Mouse (Mus musculus): ENCODE data around the gene Ccdc157. TPM values are rescaled to one million over a fixed set of nuclear protein-coding genes. Genes with fewer than 3 reads are reported as not detected.

The Ccdc157 gene
- polyA plus RNA-seq, 2 experiments, result 0.32 to 0.97 TPM

DNA sequence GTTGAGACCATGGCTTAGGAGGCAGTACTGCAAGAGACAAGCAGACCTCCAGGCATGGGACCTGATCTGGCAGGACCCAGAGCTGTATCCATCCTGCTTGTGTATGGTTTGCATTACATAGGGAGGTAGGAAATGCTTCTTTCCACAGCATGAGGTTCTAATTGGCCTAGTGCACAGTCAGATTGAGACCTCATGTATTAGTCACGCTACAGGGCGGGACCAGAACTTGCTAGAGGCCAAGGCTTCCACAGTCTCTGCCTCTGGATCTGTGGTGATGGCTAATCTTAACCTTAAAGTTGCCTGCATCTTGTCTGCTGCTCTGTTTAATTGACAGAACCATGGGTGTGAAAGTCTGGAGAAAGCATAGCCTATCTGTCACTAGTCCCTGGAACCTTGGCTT lies 4.6 kb upstream of the Ccdc157 start:
- Histone ChIP-seq H3K9me3 (ENCODE audit: control insufficient read depth, low read length) (no peaks in the 10 kb centered on the region), H3K9ac (replicated peaks) (no peak overlapping the region), H3K4me1 (replicated peaks; ENCODE audit: control insufficient read depth in 2 of 2, insufficient read depth in 2 of 2, low read length in 1 of 2) (peaks cover 8 to 19% of the 10 kb centered on the region in 2 experiments), H3K4me3 (ENCODE audit: insufficient read depth in 1 of 2, low read depth in 2 of 2, low read length in 2 of 2) (no peak overlapping the region), H3K27me3 (ENCODE audit: control insufficient read depth, insufficient read depth, low read length) (no peaks in the 10 kb centered on the region), H3K36me3 (replicated peaks; ENCODE audit: control insufficient read depth, insufficient read depth, low read depth) (peaks cover 78% of the 10 kb centered on the region), H3K4me2 (ENCODE audit: low read depth) (no peak overlapping the region), H3K27ac (no peak overlapping the region)
- WGBS (ENCODE audit: insufficient replicate concordance), result 87% methylated on average over 2 of the region's 2 CpGs
- ATAC-seq (ENCODE audit: insufficient read depth), result no peak
- DNase-seq (ENCODE audit: low read depth in 3 of 3, low spot score in 3 of 3), result no peak
- TF ChIP-seq CTCF (IDR thresholded peaks at IDR 0.05; ENCODE audit: low read depth) (no peak), EP300 (IDR thresholded peaks at IDR 0.05; ENCODE audit: low read depth) (no peak)

DNA sequence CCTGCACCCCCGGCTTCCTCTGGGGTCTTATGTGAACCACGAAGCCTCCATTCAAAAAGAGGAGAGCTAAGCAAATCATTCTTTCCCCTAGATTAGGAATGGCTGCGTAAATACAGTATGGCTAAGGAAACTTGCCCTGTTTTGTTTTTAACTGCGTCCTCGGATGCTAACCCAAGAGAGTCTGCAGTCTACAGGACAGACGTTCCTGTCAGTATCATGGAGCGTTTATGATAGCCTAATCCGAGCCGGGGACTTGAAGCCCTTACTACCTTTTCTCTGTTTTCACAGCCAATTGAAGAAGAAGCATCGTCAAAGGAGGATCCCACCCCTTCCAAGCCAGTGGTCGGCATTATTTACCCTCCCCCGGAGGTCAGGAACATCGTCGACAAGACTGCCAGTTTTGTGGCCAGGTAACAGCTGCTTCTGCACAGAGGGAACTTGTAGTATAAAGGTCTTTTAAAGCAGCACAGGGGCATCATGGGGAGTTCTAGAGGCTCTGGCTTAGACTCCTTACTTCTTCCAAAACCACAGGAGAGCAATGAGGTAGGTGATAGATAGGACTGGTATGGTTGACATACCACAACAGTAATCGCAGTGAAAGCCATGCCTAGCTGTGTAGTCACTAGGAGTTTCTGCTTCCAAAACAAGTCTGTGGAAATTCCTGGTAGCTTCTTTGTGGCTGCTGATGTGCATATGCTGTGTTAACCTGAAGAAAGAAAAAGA lies 826 bp upstream of the Ccdc157 start:
- peak; percentile 26; the same call in 1 of the 2 replicates for ATAC-seq (ENCODE audit: insufficient read depth)
- no peak for DNase-seq (ENCODE audit: low read depth in 3 of 3, low spot score in 3 of 3)
- Histone ChIP-seq H3K27me3 (ENCODE audit: control insufficient read depth, insufficient read depth, low read length) (no peaks in the 10 kb centered on the region), H3K4me3 (ENCODE audit: insufficient read depth in 1 of 2, low read depth in 2 of 2, low read length in 2 of 2) (peak overlapping the region; percentile 73 to 87), H3K9ac (replicated peaks) (peak overlapping the region; percentile 83), H3K4me2 (ENCODE audit: low read depth) (peak overlapping the region; percentile 89), H3K4me1 (replicated peaks; ENCODE audit: control insufficient read depth in 2 of 2, insufficient read depth in 2 of 2, low read length in 1 of 2) (peaks cover 11 to 21% of the 10 kb centered on the region in 2 experiments), H3K27ac (peak overlapping the region; percentile 49), H3K36me3 (replicated peaks; ENCODE audit: control insufficient read depth, insufficient read depth, low read depth) (peaks cover 44% of the 10 kb centered on the region), H3K9me3 (ENCODE audit: control insufficient read depth, low read length) (no peaks in the 10 kb centered on the region)
- 3% methylated on average over 15 of the region's 15 CpGs for WGBS (ENCODE audit: insufficient replicate concordance)
- no peak for TF ChIP-seq CTCF (IDR thresholded peaks at IDR 0.05; ENCODE audit: low read depth)
- TF ChIP-seq EP300 (IDR thresholded peaks at IDR 0.05; ENCODE audit: low read depth), result no peak

DNA sequence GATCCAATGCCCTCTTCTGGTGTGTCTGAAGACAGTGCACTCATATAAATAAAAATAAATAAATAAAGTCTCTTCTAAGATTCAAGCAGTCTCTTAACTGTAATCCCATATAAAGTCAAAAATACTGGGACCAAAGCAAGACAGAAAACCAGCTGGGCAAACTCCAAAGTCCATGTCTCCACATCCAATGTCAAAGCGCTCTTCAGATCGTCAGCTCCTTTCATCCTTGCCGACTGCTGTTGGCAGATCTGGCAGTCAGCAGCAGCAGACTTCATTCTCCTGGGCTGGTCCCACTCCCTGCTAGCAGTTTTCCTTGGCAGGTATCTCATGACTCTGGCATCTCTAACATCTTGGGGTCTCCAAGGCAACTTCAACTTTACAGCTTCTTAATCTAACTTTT lies 1.4 kb downstream of the Ccdc157 start:
- 78% methylated on average over 3 of the region's 3 CpGs for WGBS (ENCODE audit: insufficient replicate concordance)
- Histone ChIP-seq H3K4me3 (ENCODE audit: insufficient read depth in 1 of 2, low read depth in 2 of 2, low read length in 2 of 2) (no peak overlapping the region), H3K4me2 (ENCODE audit: low read depth) (no peak overlapping the region), H3K27ac (no peak overlapping the region), H3K4me1 (replicated peaks; ENCODE audit: control insufficient read depth in 2 of 2, insufficient read depth in 2 of 2, low read length in 1 of 2) (peaks cover 11 to 21% of the 10 kb centered on the region in 2 experiments), H3K36me3 (replicated peaks; ENCODE audit: control insufficient read depth, insufficient read depth, low read depth) (peaks cover 22% of the 10 kb centered on the region), H3K9me3 (ENCODE audit: control insufficient read depth, low read length) (no peaks in the 10 kb centered on the region), H3K9ac (replicated peaks) (no peak overlapping the region), H3K27me3 (ENCODE audit: control insufficient read depth, insufficient read depth, low read length) (no peaks in the 10 kb centered on the region)
- ATAC-seq (ENCODE audit: insufficient read depth), result no peak
- TF ChIP-seq EP300 (IDR thresholded peaks at IDR 0.05; ENCODE audit: low read depth) (no peak), CTCF (IDR thresholded peaks at IDR 0.05; ENCODE audit: low read depth) (no peak)
- no peak for DNase-seq (ENCODE audit: low read depth in 3 of 3, low spot score in 3 of 3)

DNA sequence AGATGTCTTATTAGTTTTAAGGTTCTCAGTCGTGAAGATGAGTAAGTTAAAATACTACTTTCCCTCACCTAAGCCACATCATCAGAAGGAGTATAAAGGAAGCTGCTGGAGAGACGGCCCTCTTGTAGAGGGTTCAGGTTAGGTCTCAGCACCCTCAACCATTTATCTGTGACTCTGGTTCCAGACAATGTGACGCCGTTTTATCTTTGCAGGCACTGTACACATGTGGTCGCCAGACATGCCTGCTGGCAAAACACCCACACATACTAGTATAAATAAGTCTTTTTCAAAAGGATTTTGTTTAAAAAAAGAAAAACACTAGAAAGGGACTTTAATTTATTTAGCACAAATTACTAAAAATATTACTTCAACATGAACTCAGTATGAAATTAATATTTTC lies 4.5 kb downstream of the Ccdc157 start:
- peak in 1 of 3 experiments; percentile 22 for DNase-seq (ENCODE audit: low read depth in 3 of 3, low spot score in 3 of 3)
- Histone ChIP-seq H3K27me3 (ENCODE audit: control insufficient read depth, insufficient read depth, low read length) (no peaks in the 10 kb centered on the region), H3K9ac (replicated peaks) (no peak overlapping the region), H3K4me3 (ENCODE audit: insufficient read depth in 1 of 2, low read depth in 2 of 2, low read length in 2 of 2) (no peak overlapping the region), H3K36me3 (replicated peaks; ENCODE audit: control insufficient read depth, insufficient read depth, low read depth) (no peaks in the 10 kb centered on the region), H3K4me2 (ENCODE audit: low read depth) (no peak overlapping the region), H3K27ac (no peak overlapping the region), H3K4me1 (replicated peaks; ENCODE audit: control insufficient read depth in 2 of 2, insufficient read depth in 2 of 2, low read length in 1 of 2) (peaks cover 5% of the 10 kb centered on the region in 2 experiments; a peak in 3 of 4 replicates), H3K9me3 (ENCODE audit: control insufficient read depth, low read length) (no peaks in the 10 kb centered on the region)
- TF ChIP-seq CTCF (IDR thresholded peaks at IDR 0.05; ENCODE audit: low read depth) (no peak), EP300 (IDR thresholded peaks at IDR 0.05; ENCODE audit: low read depth) (0 out of 2 replicates have a peak, but pooled peaks have one; percentile 27)
- WGBS (ENCODE audit: insufficient replicate concordance), result 25% methylated on average over 5 of the region's 5 CpGs
- ATAC-seq (ENCODE audit: insufficient read depth), result no peak

DNA sequence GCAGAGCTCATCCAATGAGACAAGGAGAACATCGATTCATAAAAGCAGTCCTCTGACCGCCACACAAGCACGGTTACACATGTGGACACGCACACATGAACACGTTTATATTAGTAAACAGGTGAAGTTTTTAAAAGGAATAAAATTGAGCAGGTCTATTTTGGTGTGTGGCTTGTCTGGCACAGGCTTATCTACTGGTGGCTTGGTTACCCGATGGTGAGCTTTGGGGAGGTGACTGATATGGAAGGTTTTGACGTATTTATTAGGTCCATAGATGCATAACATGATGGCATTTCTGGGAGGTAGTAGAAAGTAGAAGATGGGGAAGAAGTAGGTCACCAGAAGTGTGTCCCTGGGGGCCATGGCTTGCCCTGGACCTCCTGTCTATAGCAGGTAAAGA lies 6.4 kb downstream of the Ccdc157 start:
- WGBS (ENCODE audit: insufficient replicate concordance), result 62% methylated on average over 7 of the region's 7 CpGs
- Histone ChIP-seq H3K27me3 (ENCODE audit: control insufficient read depth, insufficient read depth, low read length) (no peaks in the 10 kb centered on the region), H3K9ac (replicated peaks) (no peak overlapping the region), H3K36me3 (replicated peaks; ENCODE audit: control insufficient read depth, insufficient read depth, low read depth) (no peaks in the 10 kb centered on the region), H3K4me2 (ENCODE audit: low read depth) (no peak overlapping the region), H3K9me3 (ENCODE audit: control insufficient read depth, low read length) (no peaks in the 10 kb centered on the region), H3K4me3 (ENCODE audit: insufficient read depth in 1 of 2, low read depth in 2 of 2, low read length in 2 of 2) (no peak overlapping the region), H3K4me1 (replicated peaks; ENCODE audit: control insufficient read depth in 2 of 2, insufficient read depth in 2 of 2, low read length in 1 of 2) (no peaks in the 10 kb centered on the region; a peak in 1 of 4 replicates), H3K27ac (no peak overlapping the region)
- DNase-seq (ENCODE audit: low read depth in 3 of 3, low spot score in 3 of 3) (no peak), ATAC-seq (ENCODE audit: insufficient read depth) (no peak)
- TF ChIP-seq EP300 (IDR thresholded peaks at IDR 0.05; ENCODE audit: low read depth) (no peak), CTCF (IDR thresholded peaks at IDR 0.05; ENCODE audit: low read depth) (no peak)

Data from liver, embryonic 14.5 days (tissue).